Mouse (Mus musculus): Measurements from ENCODE around the gene Osbpl8. TPM values are rescaled to one million over a fixed set of nuclear protein-coding genes. Genes with fewer than 3 reads are reported as not detected.

Osbpl8 gene
- total and polyA plus RNA-seq, 3 experiments = 12.9 to 26.4 (median 23.4) TPM

- dilution Hi-C loops (cut with MboI; ENCODE audit: extremely low pct_ligation_motif_present, extremely low pct_unique_long_range_greater_than_20kb, low sequenced_read_pairs) = no loop called here
These were observed 150.3 kb downstream of the Osbpl8 start for GRCm38 (mm10) chr10:111314636-111315395.

DNA sequence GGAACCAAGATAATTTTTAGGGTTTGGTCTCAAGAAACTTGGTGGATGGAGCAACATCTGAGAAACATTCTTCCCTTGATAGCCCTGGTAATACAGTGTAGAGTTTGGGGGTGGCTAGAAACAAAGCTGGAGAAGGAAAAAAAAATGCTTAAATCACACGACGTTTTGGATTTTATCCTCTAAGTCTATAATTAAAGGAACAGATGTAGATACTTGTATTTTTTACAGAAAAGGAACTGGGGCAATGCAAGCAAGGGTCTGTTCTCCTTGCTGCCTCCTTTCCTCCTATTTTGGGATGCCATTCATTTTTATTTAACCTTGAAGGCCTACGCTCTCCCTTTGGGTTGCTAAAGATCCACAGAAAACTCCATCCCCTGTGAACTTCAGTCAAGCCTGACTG, 151.4 kb downstream of the Osbpl8 start:
- no peaks in the 10 kb centered on the region for H3K27me3 ChIP-seq (replicated peaks)
- DNase-seq (ENCODE audit: extremely low read depth) = no peak
- no peaks in the 10 kb centered on the region for H3K79me2 ChIP-seq (replicated peaks; ENCODE audit: control insufficient read depth, extremely low read depth, insufficient read depth, poor library complexity, severe bottlenecking)
- TF ChIP-seq HCFC1 (IDR thresholded peaks at IDR 0.05; ENCODE audit: low read depth, low read length) = no peak
- no peak for TF ChIP-seq ETS1 (conservative IDR thresholded peaks at IDR 0.05; ENCODE audit: low read depth, low read length)
- no peak for TF ChIP-seq CHD2 (IDR thresholded peaks at IDR 0.05; ENCODE audit: low read length)
- TF ChIP-seq GABPA (IDR thresholded peaks at IDR 0.05; ENCODE audit: insufficient replicate concordance, low read depth, low read length) = no peak
- no peak for TF ChIP-seq E2F4 (IDR thresholded peaks at IDR 0.05; ENCODE audit: insufficient replicate concordance, low read depth, low read length)
- no peak for TF ChIP-seq PAX5 (IDR thresholded peaks at IDR 0.05; ENCODE audit: low read length)
- TF ChIP-seq ZNF384 (IDR thresholded peaks at IDR 0.05; ENCODE audit: low read depth, low read length) = no peak
- no peak for TF ChIP-seq MAFK (IDR thresholded peaks at IDR 0.05; ENCODE audit: insufficient replicate concordance, low read length)
- no peak for TF ChIP-seq ZC3H11A (IDR thresholded peaks at IDR 0.05; ENCODE audit: low read depth, low read length)
- no peak for TF ChIP-seq TCF12 (IDR thresholded peaks at IDR 0.05; ENCODE audit: low read depth, low read length)
- TF ChIP-seq USF2 (conservative IDR thresholded peaks at IDR 0.05; ENCODE audit: low read depth, low read length) = no peak
- TF ChIP-seq MEF2A (IDR thresholded peaks at IDR 0.05; ENCODE audit: borderline replicate concordance, low read depth, low read length) = no peak
- TF ChIP-seq TBP (conservative IDR thresholded peaks at IDR 0.05; ENCODE audit: low read depth, low read length) = no peak
- no peak for TF ChIP-seq MYC (IDR thresholded peaks at IDR 0.05; ENCODE audit: low read depth, low read length)
- TF ChIP-seq ZKSCAN1 (IDR thresholded peaks at IDR 0.05; ENCODE audit: borderline replicate concordance, low read depth, low read length) = no peak
- TF ChIP-seq NELFE (IDR thresholded peaks at IDR 0.05; ENCODE audit: low read depth, low read length) = no peak
- no peak for TF ChIP-seq EP300 (IDR thresholded peaks at IDR 0.05; ENCODE audit: low read length)
- TF ChIP-seq RAD21 (IDR thresholded peaks at IDR 0.05; ENCODE audit: low read depth, low read length) = no peak
- in situ Hi-C loops (cut with MboI; ENCODE audit: low pct_ligation_motif_present, low pct_unique_long_range_greater_than_20kb, low sequenced_read_pairs) (loop anchor here (25.0 kb wide), 2 partner anchors 321 to 621 kb away; no protein-coding TSS in a partner anchor), dilution Hi-C loops (cut with MboI; ENCODE audit: extremely low pct_ligation_motif_present, extremely low pct_unique_long_range_greater_than_20kb, low sequenced_read_pairs) (no loop called here)
- H3K36me3 ChIP-seq (replicated peaks in 1 of 2; ENCODE audit: control insufficient read depth in 1 of 2, insufficient read depth in 1 of 2, low read length in 1 of 2) = no peaks in the 10 kb centered on the region
- H3K9ac ChIP-seq (ENCODE audit: insufficient read depth, low read depth) = no peak overlapping the region
- H3K9me3 ChIP-seq (replicated peaks; ENCODE audit: low read length) = peaks cover 6% of the 10 kb centered on the region
- no peak overlapping the region for H3K4me2 ChIP-seq (ENCODE audit: insufficient read depth, low read depth, poor library complexity, severe bottlenecking)
- no peak overlapping the region for H3K4me3 ChIP-seq (replicated peaks in 1 of 3; ENCODE audit: low read depth in 2 of 3, low read length in 2 of 3, poor library complexity in 1 of 3)
- H3K27ac ChIP-seq (ENCODE audit: insufficient read depth, low read depth) = no peak overlapping the region
- H3K4me1 ChIP-seq (ENCODE audit: control insufficient read depth in 1 of 2, insufficient read depth in 2 of 2) = no peaks in the 10 kb centered on the region; a peak in 1 of 4 replicates

More at GRCm38 (mm10) chr10:111314636-111315395, 150.3 kb downstream of the Osbpl8 start:
- no peaks in the 10 kb centered on the region for H3K27me3 ChIP-seq (replicated peaks)
- H3K79me2 ChIP-seq (replicated peaks; ENCODE audit: control insufficient read depth, extremely low read depth, insufficient read depth, poor library complexity, severe bottlenecking) = no peaks in the 10 kb centered on the region
- no peak for DNase-seq (ENCODE audit: extremely low read depth)
- no peaks in the 10 kb centered on the region for H3K36me3 ChIP-seq (replicated peaks in 1 of 2; ENCODE audit: control insufficient read depth in 1 of 2, insufficient read depth in 1 of 2, low read length in 1 of 2)
- no peak overlapping the region for H3K27ac ChIP-seq (ENCODE audit: insufficient read depth, low read depth)
- no peak overlapping the region for H3K9ac ChIP-seq (ENCODE audit: insufficient read depth, low read depth)
- no peak overlapping the region for H3K4me2 ChIP-seq (ENCODE audit: insufficient read depth, low read depth, poor library complexity, severe bottlenecking)
- H3K4me3 ChIP-seq (replicated peaks in 1 of 3; ENCODE audit: low read depth in 2 of 3, low read length in 2 of 3, poor library complexity in 1 of 3) = no peak overlapping the region
- in situ Hi-C loops (cut with MboI; ENCODE audit: low pct_ligation_motif_present, low pct_unique_long_range_greater_than_20kb, low sequenced_read_pairs) = loop anchor here (25.0 kb wide), 2 partner anchors 322 to 622 kb away; no protein-coding TSS in a partner anchor
- no peaks in the 10 kb centered on the region for H3K4me1 ChIP-seq (ENCODE audit: control insufficient read depth in 1 of 2, insufficient read depth in 2 of 2)
- no peaks in the 10 kb centered on the region for H3K9me3 ChIP-seq (replicated peaks; ENCODE audit: low read length)
- TF ChIP-seq UBTF (IDR thresholded peaks at IDR 0.05; ENCODE audit: low read depth, low read length) = no peak
- no peak for TF ChIP-seq PAX5 (IDR thresholded peaks at IDR 0.05; ENCODE audit: low read length)
- TF ChIP-seq EP300 (IDR thresholded peaks at IDR 0.05; ENCODE audit: low read length) = no peak
- no peak for TF ChIP-seq CHD1 (IDR thresholded peaks at IDR 0.05; ENCODE audit: low read depth, low read length)
- no peak for TF ChIP-seq CTCF (conservative IDR thresholded peaks at IDR 0.05 in 1 of 2, IDR thresholded peaks at IDR 0.05 in 1 of 2; ENCODE audit: low read depth in 2 of 2, low read length in 2 of 2)
- TF ChIP-seq MYC (IDR thresholded peaks at IDR 0.05; ENCODE audit: low read depth, low read length) = no peak
- TF ChIP-seq TBP (conservative IDR thresholded peaks at IDR 0.05; ENCODE audit: low read depth, low read length) = no peak
- TF ChIP-seq POLR2AphosphoS2 (IDR thresholded peaks at IDR 0.05; ENCODE audit: low read depth, low read length) = no peak
- TF ChIP-seq BHLHE40 (IDR thresholded peaks at IDR 0.05; ENCODE audit: low read depth, low read length) = no peak
- no peak for TF ChIP-seq ZNF384 (IDR thresholded peaks at IDR 0.05; ENCODE audit: low read depth, low read length)
- no peak for TF ChIP-seq JUN (IDR thresholded peaks at IDR 0.05; ENCODE audit: insufficient read depth, low read depth, low read length)
- TF ChIP-seq POLR2A (IDR thresholded peaks at IDR 0.05; ENCODE audit: low read depth, low read length) = no peak
- no peak for TF ChIP-seq MAX (IDR thresholded peaks at IDR 0.05; ENCODE audit: low read length)
- no peak for TF ChIP-seq ETS1 (conservative IDR thresholded peaks at IDR 0.05; ENCODE audit: low read depth, low read length)
- TF ChIP-seq SMC3 (IDR thresholded peaks at IDR 0.05; ENCODE audit: low read depth, low read length) = no peak

Data from CH12.LX (cell line).